Mouse (Mus musculus): ENCODE results near the gene Apol6.

DNA sequence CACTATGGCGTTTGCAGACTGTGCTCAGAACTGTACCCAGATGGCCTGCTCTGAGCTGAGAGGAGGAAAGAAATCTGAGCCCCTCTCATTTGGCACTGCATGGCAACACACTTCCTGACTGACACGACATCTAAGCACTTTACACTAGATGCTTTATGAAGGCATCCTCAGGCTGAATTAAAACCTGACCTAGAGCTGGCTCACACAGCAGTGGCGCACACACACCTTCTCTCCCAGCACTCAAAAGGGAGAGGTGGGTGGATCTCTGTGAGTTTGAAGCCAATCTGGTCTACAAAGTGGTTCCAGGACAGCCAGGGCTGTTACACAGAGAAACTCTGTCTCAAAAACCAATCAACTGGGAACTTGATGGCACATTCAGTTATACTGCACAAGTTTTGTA lies 55.2 kb downstream of the Apol6 start:
- no peak for TF ChIP-seq CTCF (conservative IDR thresholded peaks at IDR 0.05; ENCODE audit: low read length)
- TF ChIP-seq POU5F1 (IDR thresholded peaks at IDR 0.05; ENCODE audit: borderline replicate concordance, low read length), result no peak
- TF ChIP-seq NANOG (IDR thresholded peaks at IDR 0.05; ENCODE audit: borderline replicate concordance, low read length), result no peak
